Mouse (Mus musculus): ENCODE data around the gene BC004004. TPM values are rescaled to one million over a fixed set of nuclear protein-coding genes. Genes with fewer than 3 reads are reported as not detected.
A peak's percentile ranks its signal among the peaks of the same experiment; 100 is the strongest.
"Not testable (repeated sequence)": the region's sequence is repeated elsewhere in the genome, so short reads cannot be mapped to it uniquely, and the experiment has no call there.

The BC004004 gene
- polyA plus RNA-seq, 1 experiment from 2014 or later = 62.2 TPM

DNA sequence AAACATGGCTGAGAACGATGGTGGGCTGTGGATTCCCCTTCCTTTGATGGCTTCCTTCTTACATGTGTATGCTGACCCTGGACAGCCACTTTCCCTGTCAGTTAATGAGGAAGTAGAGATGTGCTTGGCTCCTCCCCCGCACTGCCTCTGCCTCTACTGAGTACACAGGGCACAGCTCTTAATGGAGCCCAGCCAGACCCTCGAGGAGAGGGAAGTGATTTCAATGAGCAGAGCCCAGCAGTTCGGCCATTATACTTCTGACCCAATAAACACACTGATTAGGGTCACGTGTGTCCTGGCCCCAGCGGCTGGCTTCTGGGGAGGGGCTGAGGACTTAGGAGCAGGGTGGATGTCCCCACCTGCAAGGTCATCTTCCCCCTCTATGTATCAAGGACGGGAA is 22.9 kb upstream of the BC004004 start:
- no peak for DNase-seq (ENCODE audit: low spot score)
- no peaks in the 10 kb centered on the region for H3K27me3 ChIP-seq (ENCODE audit: control insufficient read depth, insufficient read depth, low read length)
- H3K27ac ChIP-seq (ENCODE audit: low read depth, low read length) = no peak overlapping the region
- 42% methylated on average over 7 of the region's 7 CpGs for WGBS
- H3K4me3 ChIP-seq (ENCODE audit: low read depth, low read length) = no peak overlapping the region
- no peaks in the 10 kb centered on the region for H3K9me3 ChIP-seq (ENCODE audit: control insufficient read depth, low read length)
- no peaks in the 10 kb centered on the region for H3K36me3 ChIP-seq (ENCODE audit: control insufficient read depth, insufficient read depth, low read length)
- no peak overlapping the region for H3K4me2 ChIP-seq (ENCODE audit: low read depth)
- H3K9ac ChIP-seq (ENCODE audit: low read length) = no peak overlapping the region
- no peak for ATAC-seq (ENCODE audit: insufficient read depth, low FRiP score, low TSS enrichment)
- peaks cover 3% of the 10 kb centered on the region; the same call in 1 of the 2 replicates for H3K4me1 ChIP-seq (ENCODE audit: control insufficient read depth, insufficient read depth, low read length)

DNA sequence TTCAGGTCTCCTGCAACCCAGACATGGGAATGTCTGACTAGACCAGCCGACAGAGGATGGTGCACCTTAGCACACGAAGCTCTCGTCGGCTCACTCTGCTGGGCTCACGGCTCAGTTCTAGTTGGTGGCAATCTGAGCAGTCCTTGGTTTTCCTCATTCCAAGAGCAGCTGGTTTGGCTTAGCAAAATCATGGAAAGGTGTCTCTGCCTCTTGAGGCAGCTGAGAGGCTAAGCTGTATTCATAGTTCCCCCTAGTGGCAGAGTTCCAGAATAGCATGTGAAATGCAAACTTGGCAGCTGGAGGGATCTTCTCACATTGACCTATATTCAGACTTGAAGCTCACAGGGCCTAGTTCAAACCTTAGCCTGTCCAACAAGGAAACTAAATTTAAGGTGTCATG is 22.0 kb upstream of the BC004004 start:
- DNase-seq (ENCODE audit: low spot score) (peak; percentile 72), ATAC-seq (ENCODE audit: insufficient read depth, low FRiP score, low TSS enrichment) (no peak)
- Histone ChIP-seq H3K4me1 (ENCODE audit: control insufficient read depth, insufficient read depth, low read length) (peaks cover 3% of the 10 kb centered on the region; the same call in 1 of the 2 replicates), H3K4me3 (ENCODE audit: low read depth, low read length) (no peak overlapping the region), H3K4me2 (ENCODE audit: low read depth) (no peak overlapping the region), H3K36me3 (ENCODE audit: control insufficient read depth, insufficient read depth, low read length) (peaks cover 5% of the 10 kb centered on the region; the same call in 1 of the 2 replicates), H3K9me3 (ENCODE audit: control insufficient read depth, low read length) (no peaks in the 10 kb centered on the region), H3K27me3 (ENCODE audit: control insufficient read depth, insufficient read depth, low read length) (no peaks in the 10 kb centered on the region), H3K27ac (ENCODE audit: low read depth, low read length) (no peak overlapping the region), H3K9ac (ENCODE audit: low read length) (no peak overlapping the region)
- WGBS = 45% methylated on average over 5 of the region's 5 CpGs

DNA sequence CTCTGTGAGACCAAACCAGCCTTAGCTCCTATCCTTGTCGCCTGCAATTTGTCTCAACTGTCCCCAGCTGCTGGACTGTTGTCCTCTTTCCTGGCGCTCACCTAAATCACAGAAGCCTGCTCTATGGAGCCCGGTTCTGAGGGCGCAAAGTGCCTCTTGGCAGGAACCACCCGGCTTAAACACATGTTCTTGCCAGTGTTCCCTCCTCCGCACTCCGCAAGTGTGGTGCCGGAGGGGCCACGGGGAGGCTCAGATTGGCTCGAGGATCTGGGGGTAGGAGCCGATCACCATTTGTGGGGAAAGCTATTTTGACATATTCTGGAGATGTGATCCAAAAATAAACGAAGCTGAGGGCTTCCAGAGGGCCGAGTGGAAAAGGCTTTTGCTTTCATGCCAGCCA is 20.7 kb upstream of the BC004004 start:
- no peaks in the 10 kb centered on the region for H3K9me3 ChIP-seq (ENCODE audit: control insufficient read depth, low read length)
- DNase-seq (ENCODE audit: low spot score) = no peak
- H3K27ac ChIP-seq (ENCODE audit: low read depth, low read length) = no peak overlapping the region
- no peak overlapping the region for H3K4me3 ChIP-seq (ENCODE audit: low read depth, low read length)
- peaks cover 3% of the 10 kb centered on the region; the same call in 1 of the 2 replicates for H3K4me1 ChIP-seq (ENCODE audit: control insufficient read depth, insufficient read depth, low read length)
- no peak for ATAC-seq (ENCODE audit: insufficient read depth, low FRiP score, low TSS enrichment)
- peaks cover 5% of the 10 kb centered on the region; the same call in 1 of the 2 replicates for H3K36me3 ChIP-seq (ENCODE audit: control insufficient read depth, insufficient read depth, low read length)
- H3K27me3 ChIP-seq (ENCODE audit: control insufficient read depth, insufficient read depth, low read length) = no peaks in the 10 kb centered on the region
- H3K4me2 ChIP-seq (ENCODE audit: low read depth) = no peak overlapping the region
- no peak overlapping the region for H3K9ac ChIP-seq (ENCODE audit: low read length)
- 82% methylated on average over 13 of the region's 13 CpGs for WGBS

DNA sequence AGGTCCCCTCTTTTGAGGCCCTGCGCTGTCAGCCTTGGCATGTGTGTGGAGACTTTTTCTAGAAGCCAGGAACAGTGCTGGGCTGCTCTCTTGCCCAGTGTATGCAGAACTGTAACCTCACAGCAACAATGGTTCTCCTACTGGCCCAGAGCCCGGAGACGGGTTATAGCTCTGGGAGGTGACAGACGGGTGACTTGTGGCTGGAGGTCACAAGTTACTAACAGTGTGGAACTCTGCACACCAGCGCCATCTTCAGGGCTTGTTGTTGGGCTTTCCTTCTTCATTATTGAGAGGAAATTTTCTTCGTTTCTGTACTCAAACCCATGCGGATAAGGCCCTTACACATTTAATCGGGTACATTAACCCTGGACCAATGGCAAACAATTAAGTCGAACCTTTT is 19.1 kb upstream of the BC004004 start:
- Histone ChIP-seq H3K4me1 (ENCODE audit: control insufficient read depth, insufficient read depth, low read length) (peaks cover under 1% of the 10 kb centered on the region; the same call in 1 of the 2 replicates), H3K9ac (ENCODE audit: low read length) (no peak overlapping the region), H3K4me3 (ENCODE audit: low read depth, low read length) (no peak overlapping the region), H3K9me3 (ENCODE audit: control insufficient read depth, low read length) (no peaks in the 10 kb centered on the region), H3K27me3 (ENCODE audit: control insufficient read depth, insufficient read depth, low read length) (no peaks in the 10 kb centered on the region), H3K36me3 (ENCODE audit: control insufficient read depth, insufficient read depth, low read length) (peaks cover 5% of the 10 kb centered on the region), H3K27ac (ENCODE audit: low read depth, low read length) (no peak overlapping the region), H3K4me2 (ENCODE audit: low read depth) (no peak overlapping the region)
- WGBS = 59% methylated on average over 9 of the region's 9 CpGs
- ATAC-seq (ENCODE audit: insufficient read depth, low FRiP score, low TSS enrichment) (no peak), DNase-seq (ENCODE audit: low spot score) (no peak)

DNA sequence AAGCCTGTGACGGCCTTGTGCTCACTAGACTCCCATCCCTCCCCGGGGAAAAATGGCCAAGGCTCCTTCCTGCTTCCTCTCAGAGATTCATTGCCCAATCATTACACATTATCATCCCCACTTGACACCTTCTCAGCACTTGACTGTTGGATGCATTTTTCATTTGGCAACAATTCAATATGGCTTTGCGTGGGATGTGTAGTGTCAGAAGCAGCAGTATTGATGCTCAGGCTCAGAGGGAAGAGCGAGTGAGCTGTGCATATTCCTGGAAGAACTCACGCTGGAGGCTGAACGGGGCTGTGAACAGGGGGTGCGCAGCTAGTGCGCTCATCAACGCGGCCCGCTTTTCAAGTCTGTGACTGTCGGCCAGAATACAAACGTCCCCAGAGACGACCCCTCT is 17.6 kb upstream of the BC004004 start:
- H3K4me2 ChIP-seq (ENCODE audit: low read depth); DNase-seq (ENCODE audit: low spot score); H3K4me1 ChIP-seq (ENCODE audit: control insufficient read depth, insufficient read depth, low read length); H3K4me3 ChIP-seq (ENCODE audit: low read depth, low read length); ATAC-seq (ENCODE audit: insufficient read depth, low FRiP score, low TSS enrichment); H3K27ac ChIP-seq (ENCODE audit: low read depth, low read length); H3K36me3 ChIP-seq (ENCODE audit: control insufficient read depth, insufficient read depth, low read length); H3K9me3 ChIP-seq (ENCODE audit: control insufficient read depth, low read length); H3K9ac ChIP-seq (ENCODE audit: low read length); H3K27me3 ChIP-seq (ENCODE audit: control insufficient read depth, insufficient read depth, low read length): not testable (repeated sequence)
- whole genome bisulfite sequencing = 92% methylated on average over 14 of the region's 14 CpGs

DNA sequence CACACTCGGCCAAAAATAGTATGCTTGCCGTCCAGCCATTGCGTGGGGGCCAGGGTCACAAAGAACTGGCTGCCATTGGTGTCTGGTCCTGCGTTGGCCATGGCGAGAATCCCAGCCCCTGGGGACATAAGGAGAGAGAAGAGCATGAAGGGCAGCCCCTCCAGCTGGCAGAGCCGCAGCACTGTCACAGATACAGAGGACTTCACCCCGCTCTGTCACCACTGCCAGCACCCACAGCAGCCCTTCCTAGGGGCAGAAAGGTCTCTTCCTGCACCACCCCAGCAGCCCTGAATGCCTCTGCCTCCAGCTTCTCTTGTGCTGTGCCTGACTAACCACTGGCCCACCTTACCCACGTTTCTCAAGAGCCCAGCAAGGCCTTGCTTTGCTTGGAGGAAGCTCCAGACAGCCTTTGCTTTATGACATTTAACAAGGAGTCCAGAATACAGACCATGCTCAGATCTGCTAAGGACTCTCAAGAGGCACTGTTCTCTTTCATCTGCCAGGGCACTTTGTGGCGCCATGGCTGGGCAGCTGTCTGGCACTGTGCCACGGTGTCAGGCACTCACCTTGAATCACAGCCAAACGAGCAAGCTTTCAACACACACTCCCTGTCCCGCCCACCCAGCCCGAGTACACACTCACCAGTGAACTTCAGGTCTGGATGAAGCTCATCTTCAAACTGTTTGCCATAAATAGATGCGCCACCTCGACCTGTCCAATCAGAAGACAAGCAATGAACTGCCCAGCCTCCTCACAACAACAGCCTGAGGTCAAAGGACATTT is 16.8 kb upstream of the BC004004 start:
- H3K4me3 ChIP-seq (ENCODE audit: low read depth, low read length) = no peak overlapping the region
- H3K36me3 ChIP-seq (ENCODE audit: control insufficient read depth, insufficient read depth, low read length) = peaks cover 9% of the 10 kb centered on the region
- no peak for ATAC-seq (ENCODE audit: insufficient read depth, low FRiP score, low TSS enrichment)
- no peaks in the 10 kb centered on the region for H3K9me3 ChIP-seq (ENCODE audit: control insufficient read depth, low read length)
- no peak overlapping the region for H3K27ac ChIP-seq (ENCODE audit: low read depth, low read length)
- no peaks in the 10 kb centered on the region for H3K27me3 ChIP-seq (ENCODE audit: control insufficient read depth, insufficient read depth, low read length)
- WGBS = 91% methylated on average over 15 of the region's 15 CpGs
- no peak for DNase-seq (ENCODE audit: low spot score)
- H3K4me1 ChIP-seq (ENCODE audit: control insufficient read depth, insufficient read depth, low read length) = no peaks in the 10 kb centered on the region
- H3K9ac ChIP-seq (ENCODE audit: low read length) = no peak overlapping the region
- no peak overlapping the region for H3K4me2 ChIP-seq (ENCODE audit: low read depth)

DNA sequence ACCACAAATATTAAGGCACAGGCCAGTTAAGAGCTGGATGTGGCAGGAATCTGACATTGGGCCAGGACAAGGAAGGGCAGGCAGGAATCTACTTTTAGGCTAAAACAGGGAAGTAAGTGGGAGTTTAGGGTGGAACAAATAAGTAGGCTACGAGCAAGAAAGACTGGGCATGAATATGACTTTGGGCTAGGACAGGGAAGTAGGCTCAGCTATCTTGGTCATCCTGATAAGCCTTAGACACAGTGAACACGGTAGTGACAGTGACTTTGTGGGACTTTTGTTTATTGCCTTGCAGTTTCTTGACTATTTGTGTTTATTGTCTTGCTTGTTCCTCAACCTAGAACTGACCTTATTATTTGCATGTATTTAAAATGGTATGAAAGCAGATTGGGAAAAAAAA is 15.4 kb upstream of the BC004004 start:
- Histone ChIP-seq H3K4me2 (ENCODE audit: low read depth) (no peak overlapping the region), H3K27me3 (ENCODE audit: control insufficient read depth, insufficient read depth, low read length) (no peaks in the 10 kb centered on the region), H3K4me1 (ENCODE audit: control insufficient read depth, insufficient read depth, low read length) (no peaks in the 10 kb centered on the region), H3K27ac (ENCODE audit: low read depth, low read length) (no peak overlapping the region), H3K9me3 (ENCODE audit: control insufficient read depth, low read length) (no peaks in the 10 kb centered on the region), H3K4me3 (ENCODE audit: low read depth, low read length) (no peak overlapping the region), H3K9ac (ENCODE audit: low read length) (no peak overlapping the region), H3K36me3 (ENCODE audit: control insufficient read depth, insufficient read depth, low read length) (peaks cover 13% of the 10 kb centered on the region)
- no peak for ATAC-seq (ENCODE audit: insufficient read depth, low FRiP score, low TSS enrichment)
- no peak for DNase-seq (ENCODE audit: low spot score)
- 95% methylated on average over 2 of the region's 2 CpGs for whole genome bisulfite sequencing

DNA sequence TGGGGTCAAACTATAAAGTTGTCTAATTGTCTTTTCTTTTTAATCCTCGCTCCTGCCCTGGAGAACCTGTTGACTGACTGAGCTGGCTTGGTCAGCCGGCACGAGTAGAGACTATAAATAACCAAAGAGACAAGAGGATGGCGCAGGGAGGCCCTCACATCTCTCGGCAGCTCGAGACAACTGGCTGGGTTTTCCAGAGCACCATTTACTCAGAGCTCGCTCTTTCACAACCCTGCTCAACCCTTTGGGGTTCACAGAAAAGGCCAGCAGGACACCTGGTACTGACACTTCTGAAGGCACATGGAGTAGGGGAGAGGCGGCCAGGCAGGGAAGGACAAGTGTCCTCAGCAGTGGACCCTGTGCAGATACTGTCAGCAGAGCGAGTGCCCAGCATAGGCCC is 14.9 kb upstream of the BC004004 start:
- no peak for ATAC-seq (ENCODE audit: insufficient read depth, low FRiP score, low TSS enrichment)
- WGBS = 70% methylated on average over 9 of the region's 9 CpGs

DNA sequence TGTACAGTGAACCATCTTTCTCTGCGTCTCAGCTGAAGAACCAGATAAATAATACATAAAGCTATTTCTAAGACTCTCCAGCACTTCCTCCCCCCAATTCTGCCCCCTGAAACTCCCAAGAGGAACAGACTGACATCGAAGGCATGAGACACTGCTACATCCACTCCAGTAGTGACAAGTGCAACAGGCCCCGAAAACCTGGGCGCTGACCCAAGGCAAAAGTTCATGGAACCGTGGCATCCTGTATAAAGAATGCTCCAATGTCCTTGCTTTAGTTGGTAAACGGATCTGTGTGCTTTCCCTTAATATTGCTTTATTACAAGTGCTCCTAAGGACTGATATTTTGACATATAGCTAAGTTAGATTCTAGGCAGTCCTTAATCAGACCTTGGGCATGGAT is 13.8 kb upstream of the BC004004 start:
- 89% methylated on average over 6 of the region's 6 CpGs for WGBS
- not testable (repeated sequence) for H3K9me3 ChIP-seq (ENCODE audit: control insufficient read depth, low read length); H3K27ac ChIP-seq (ENCODE audit: low read depth, low read length); H3K27me3 ChIP-seq (ENCODE audit: control insufficient read depth, insufficient read depth, low read length); H3K4me1 ChIP-seq (ENCODE audit: control insufficient read depth, insufficient read depth, low read length); H3K9ac ChIP-seq (ENCODE audit: low read length); DNase-seq (ENCODE audit: low spot score); H3K4me2 ChIP-seq (ENCODE audit: low read depth); H3K4me3 ChIP-seq (ENCODE audit: low read depth, low read length); ATAC-seq (ENCODE audit: insufficient read depth, low FRiP score, low TSS enrichment)
- H3K36me3 ChIP-seq (ENCODE audit: control insufficient read depth, insufficient read depth, low read length) = peaks cover 16% of the 10 kb centered on the region

More for the DNA sequence above, 14.9 kb upstream of the BC004004 start:
- no peak for DNase-seq (ENCODE audit: low spot score)
- Histone ChIP-seq H3K36me3 (ENCODE audit: control insufficient read depth, insufficient read depth, low read length) (peaks cover 16% of the 10 kb centered on the region), H3K4me3 (ENCODE audit: low read depth, low read length) (no peak overlapping the region), H3K4me1 (ENCODE audit: control insufficient read depth, insufficient read depth, low read length) (no peaks in the 10 kb centered on the region), H3K9me3 (ENCODE audit: control insufficient read depth, low read length) (no peaks in the 10 kb centered on the region), H3K4me2 (ENCODE audit: low read depth) (no peak overlapping the region), H3K27me3 (ENCODE audit: control insufficient read depth, insufficient read depth, low read length) (no peaks in the 10 kb centered on the region), H3K27ac (ENCODE audit: low read depth, low read length) (no peak overlapping the region), H3K9ac (ENCODE audit: low read length) (no peak overlapping the region)
